Mouse (Mus musculus) adrenal gland (tissue): Measurements from ENCODE around the gene Slc30a10.

ENCODE experiments used
- intact Hi-C: fragments of 180-260 bp; cut with DNase I; formaldehyde crosslinking; loops from one replicate; pipeline ENCODE4 v1.15.1; 2025

Slc30a10 gene

DNA sequence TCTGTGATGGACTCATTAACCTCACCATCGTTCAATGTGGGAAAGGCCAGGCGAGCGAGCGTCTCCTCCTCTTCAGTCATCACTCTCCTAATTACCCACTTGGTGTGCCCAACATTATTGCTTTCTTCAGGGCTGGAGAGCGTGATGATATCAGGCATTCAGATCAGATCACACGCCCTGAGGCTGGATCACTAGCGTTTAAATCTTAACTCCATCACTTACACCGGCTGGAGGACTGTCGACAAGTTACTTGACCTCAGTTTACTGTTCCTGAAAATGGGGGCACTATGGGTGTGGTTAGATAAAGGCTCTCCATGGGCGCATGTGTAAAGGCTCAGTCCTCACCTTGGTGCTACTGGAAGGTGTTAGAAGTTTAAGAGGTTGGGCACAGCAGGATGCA, 61.4 kb downstream of the Slc30a10 start:
- intact Hi-C loops, result no loop called here

DNA sequence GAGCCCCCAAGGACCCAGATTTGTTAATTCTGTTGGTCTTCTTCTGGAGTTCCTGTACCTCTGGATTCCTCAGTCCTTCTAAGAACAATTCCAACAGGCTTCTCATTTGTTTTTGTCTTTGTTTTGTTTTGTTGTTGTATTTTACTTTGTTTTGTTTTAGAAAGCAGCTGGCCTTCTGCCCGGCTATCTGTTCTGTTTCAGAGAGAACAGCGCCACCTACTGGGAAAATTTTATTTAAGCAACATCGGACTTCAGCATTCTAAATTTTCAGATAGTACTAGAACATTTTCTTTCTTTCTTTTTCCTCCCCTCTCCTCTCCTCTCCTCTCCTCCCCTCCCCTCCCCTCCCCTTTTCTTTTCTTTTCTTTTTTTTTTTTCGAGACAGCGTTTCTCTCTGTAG, 62.9 kb downstream of the Slc30a10 start:
- intact Hi-C loops, result no loop called here
